Mouse (Mus musculus): Measurements from ENCODE around the gene Klri2. TPM values are rescaled to one million over a fixed set of nuclear protein-coding genes. Genes with fewer than 3 reads are reported as not detected.
"Not testable (repeated sequence)": the region's sequence is repeated elsewhere in the genome, so short reads cannot be mapped to it uniquely, and the experiment has no call there.

Klri2 gene
- polyA plus RNA-seq, 1 experiment from 2014 or later: 0.02 TPM

GRCm38 (mm10) chr6:129691436-129691835 is 48.8 kb downstream of the Klri2 start:
- not testable (repeated sequence) for H3K4me1 ChIP-seq (replicated peaks); H3K36me3 ChIP-seq (replicated peaks); H3K4me3 ChIP-seq (replicated peaks); H3K9me3 ChIP-seq (replicated peaks); H3K27me3 ChIP-seq; H3K4me2 ChIP-seq; H3K9ac ChIP-seq; H3K27ac ChIP-seq (replicated peaks); ATAC-seq (ENCODE audit: insufficient read depth)
- 41% methylated on average over 10 of the region's 10 CpGs for WGBS (ENCODE audit: insufficient replicate concordance)

DNA sequence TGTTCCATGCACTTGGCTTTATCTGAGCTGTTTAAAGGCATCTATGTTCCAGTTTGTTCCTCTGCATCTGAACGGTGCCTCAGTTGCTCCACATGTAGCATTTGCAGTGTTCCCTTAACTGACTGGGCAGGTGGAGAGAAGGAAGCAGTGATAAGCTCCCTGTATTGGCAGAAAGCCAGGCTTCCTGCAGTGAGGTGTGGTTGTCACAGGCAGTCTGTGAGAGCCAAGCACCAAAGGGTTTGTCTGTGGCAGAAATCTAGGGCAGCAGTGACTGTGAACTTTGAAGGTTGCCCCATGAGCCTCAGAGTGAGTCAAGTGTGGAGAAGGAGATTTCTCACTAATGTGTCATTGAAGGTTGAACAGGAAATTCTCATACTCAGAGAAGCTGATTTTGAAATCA is 59.9 kb downstream of the Klri2 start:
- H3K4me2 ChIP-seq: no peak overlapping the region
- no peaks in the 10 kb centered on the region for H3K4me1 ChIP-seq (replicated peaks)
- H3K9me3 ChIP-seq (replicated peaks): no peaks in the 10 kb centered on the region
- no peaks in the 10 kb centered on the region for H3K27me3 ChIP-seq
- no peak overlapping the region for H3K9ac ChIP-seq
- ATAC-seq (ENCODE audit: insufficient read depth): no peak
- no peak overlapping the region for H3K4me3 ChIP-seq (replicated peaks)
- 32% methylated on average over 1 of the region's 1 CpGs for WGBS (ENCODE audit: insufficient replicate concordance)
- H3K27ac ChIP-seq (replicated peaks): no peak overlapping the region
- H3K36me3 ChIP-seq (replicated peaks): no peaks in the 10 kb centered on the region

Small RNA genes lying within 50 kb of the gene (microRNA-seq; reads per million reads assigned to microRNA genes)
- gene Mir680-1: not detected

Other genes starting within 250 kb of the Klri2 start
- 1.2 and 1.3 TPM in 2 replicates for gene Olr1, start 233.3 kb downstream of the Klri2 start, polyA plus RNA-seq (2015; fragmentation: Nextera tagmentation; extraction: Ambion mirVana)
- gene Tmem52b, start 227.9 kb downstream of the Klri2 start, polyA plus RNA-seq (2015; fragmentation: Nextera tagmentation; extraction: Ambion mirVana): 0.02 TPM in 1 of 2 replicates, not detected in the other
- gene Gabarapl1, start 207.3 kb downstream of the Klri2 start, polyA plus RNA-seq (2015; fragmentation: Nextera tagmentation; extraction: Ambion mirVana): 26.3 and 27.7 TPM in 2 replicates
- 0.07 TPM in 1 of 2 replicates, not detected in the other for gene Klre1, start 162.6 kb downstream of the Klri2 start, polyA plus RNA-seq (2015; fragmentation: Nextera tagmentation; extraction: Ambion mirVana)
- gene Klrd1, start 148.7 kb downstream of the Klri2 start, polyA plus RNA-seq (2015; fragmentation: Nextera tagmentation; extraction: Ambion mirVana): 0.70 and 0.76 TPM in 2 replicates
- 0.54 and 0.93 TPM in 2 replicates for gene Klrk1, start 116.6 kb downstream of the Klri2 start, polyA plus RNA-seq (2015; fragmentation: Nextera tagmentation; extraction: Ambion mirVana)
- not detected in 2 replicates for gene Klrc3, start 97.1 kb downstream of the Klri2 start, polyA plus RNA-seq (2015; fragmentation: Nextera tagmentation; extraction: Ambion mirVana)
- gene Klrc2, start 79.8 kb downstream of the Klri2 start, polyA plus RNA-seq (2015; fragmentation: Nextera tagmentation; extraction: Ambion mirVana): not detected in 2 replicates
- 0.22 and 0.33 TPM in 2 replicates for gene Klrc1, start 61.5 kb downstream of the Klri2 start, polyA plus RNA-seq (2015; fragmentation: Nextera tagmentation; extraction: Ambion mirVana)
- gene Klri1, start 23.4 kb downstream of the Klri2 start, polyA plus RNA-seq (2015; fragmentation: Nextera tagmentation; extraction: Ambion mirVana): not detected in 2 replicates
- gene Gm156, start 43.8 kb upstream of the Klri2 start, polyA plus RNA-seq (2015; fragmentation: Nextera tagmentation; extraction: Ambion mirVana): not detected in 2 replicates
- not detected in 2 replicates for gene Gm17631, start 122.2 kb upstream of the Klri2 start, polyA plus RNA-seq (2015; fragmentation: Nextera tagmentation; extraction: Ambion mirVana)
- 0.29 and 0.60 TPM in 2 replicates for gene Klra17, start 136.2 kb upstream of the Klri2 start, polyA plus RNA-seq (2015; fragmentation: Nextera tagmentation; extraction: Ambion mirVana)
- 0.10 TPM in 1 of 2 replicates, not detected in the other for gene Klra5, start 177.2 kb upstream of the Klri2 start, polyA plus RNA-seq (2015; fragmentation: Nextera tagmentation; extraction: Ambion mirVana)

All from liver, embryonic 15.5 days (tissue).